Mouse (Mus musculus) spleen, adult 12 weeks (tissue): Measurements from ENCODE around the gene Polk.

ENCODE experiments used
- DNase-seq: peaks from one replicate; pipeline ENCODE4 v3.0.0; 2022; ENCODE audit warnings: low spot score

Polk gene

GRCm38 (mm10) chr13:96542081-96542889 is at the start of gene Polk, which contains the start of gene Col4a3bp:
Gene Polk, minus strand, starts transcription at chr13:96542579.
Gene Col4a3bp, plus strand, starts transcription at chr13:96542618.
- DNase-seq, result peak; percentile 97

DNA sequence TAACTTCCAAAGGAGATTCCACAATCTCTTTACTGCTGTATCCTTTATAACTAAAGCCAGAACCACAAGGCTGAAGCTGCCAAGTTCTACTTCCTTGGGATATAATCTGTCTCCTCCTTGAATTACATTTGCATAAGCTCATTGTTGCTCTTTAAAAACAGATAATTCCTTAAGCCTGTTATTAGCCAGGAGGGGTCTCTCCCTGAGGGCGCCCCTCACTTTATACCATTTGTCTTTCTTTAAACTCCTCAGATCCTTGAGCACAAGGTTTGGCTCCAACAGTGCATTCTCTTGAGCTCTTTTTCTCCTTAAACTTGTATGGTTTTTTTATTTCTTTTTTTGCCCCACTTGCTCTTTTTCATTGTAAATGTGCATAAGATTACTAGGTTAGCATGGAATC is 46.3 kb upstream of the Polk start:
- DNase-seq, result no peak

DNA sequence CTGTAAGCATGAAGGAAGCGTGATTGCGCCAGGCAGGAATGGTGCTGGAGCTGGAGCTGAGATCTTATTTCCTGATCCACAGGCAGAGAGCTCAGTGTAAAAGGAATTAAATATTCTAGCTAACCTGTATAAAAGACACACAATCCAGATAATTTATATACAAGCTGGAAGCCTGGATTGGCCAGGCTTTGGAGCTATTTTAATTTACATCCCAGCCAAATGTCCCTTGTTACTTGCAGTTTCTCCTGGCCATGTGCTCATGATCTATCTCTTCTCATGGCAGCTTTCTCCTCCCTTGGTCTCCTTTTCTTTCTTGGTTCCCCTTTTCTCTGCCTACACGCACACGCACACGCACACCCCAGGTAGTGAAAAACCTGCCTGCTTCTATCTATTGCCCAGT is 44.2 kb upstream of the Polk start:
- no peak for DNase-seq

GRCm38 (mm10) chr13:96584201-96584600 is 41.8 kb upstream of the Polk start:
- no peak for DNase-seq

GRCm38 (mm10) chr13:96579979-96580378 is 37.6 kb upstream of the Polk start:
- DNase-seq, result no peak

GRCm38 (mm10) chr13:96579104-96579503 is 36.7 kb upstream of the Polk start:
- DNase-seq, result no peak

- DNase-seq, result no peak
These were observed 31.8 kb upstream of the Polk start for GRCm38 (mm10) chr13:96574170-96574569.

DNA sequence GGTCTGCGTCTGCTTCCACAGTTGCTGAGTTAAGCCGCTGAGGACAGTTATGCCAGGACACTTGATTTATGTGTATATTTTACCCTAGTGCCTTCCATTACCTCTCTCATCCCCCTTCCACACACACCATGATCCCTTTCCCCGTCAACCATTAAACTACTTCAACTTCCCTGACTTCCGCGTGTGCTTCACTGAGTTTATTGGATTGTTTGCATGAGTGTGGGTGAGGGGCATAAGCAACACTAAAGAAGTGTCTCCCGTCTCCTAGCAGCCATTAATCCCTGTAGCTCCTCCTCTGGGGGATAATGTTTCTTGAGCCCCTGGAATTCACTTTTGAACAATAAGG is 28.6 kb upstream of the Polk start:
- DNase-seq, result no peak

DNA sequence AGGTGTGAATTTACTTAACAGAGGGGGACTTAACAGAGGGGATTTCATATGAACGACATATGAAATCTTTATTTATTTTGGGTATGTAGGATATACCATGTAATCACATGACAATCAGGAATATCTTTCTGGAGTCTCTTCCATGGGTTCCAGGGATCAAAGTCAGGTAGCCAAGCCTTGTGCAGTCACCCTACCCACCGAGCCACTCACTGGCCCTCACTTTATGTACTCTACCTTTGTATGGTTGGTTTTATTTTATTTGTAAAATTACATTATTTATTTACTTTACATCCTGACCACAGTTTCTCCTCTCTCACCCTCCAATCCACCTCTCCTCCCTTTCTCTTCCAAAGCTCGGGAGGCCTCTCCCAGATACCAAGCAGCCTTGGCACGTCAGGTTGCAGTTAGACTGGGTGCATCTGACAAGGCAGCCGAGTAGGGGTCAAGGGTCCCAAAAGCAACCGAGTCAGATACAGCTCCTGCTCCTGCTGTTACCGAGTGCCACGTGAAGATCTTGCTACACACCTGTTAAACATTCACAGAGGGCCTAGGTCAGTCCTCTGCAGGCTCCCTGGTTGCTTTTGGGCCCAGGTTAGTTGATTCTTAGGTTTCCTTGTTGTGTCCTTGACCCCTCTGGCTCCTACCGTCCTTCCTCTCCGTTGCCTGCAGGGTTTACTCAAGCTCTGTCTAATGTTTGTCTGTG is 28.1 kb upstream of the Polk start:
- no peak for DNase-seq

- DNase-seq, result no peak
These were observed 25.6 kb upstream of the Polk start for GRCm38 (mm10) chr13:96567977-96568376.

DNA sequence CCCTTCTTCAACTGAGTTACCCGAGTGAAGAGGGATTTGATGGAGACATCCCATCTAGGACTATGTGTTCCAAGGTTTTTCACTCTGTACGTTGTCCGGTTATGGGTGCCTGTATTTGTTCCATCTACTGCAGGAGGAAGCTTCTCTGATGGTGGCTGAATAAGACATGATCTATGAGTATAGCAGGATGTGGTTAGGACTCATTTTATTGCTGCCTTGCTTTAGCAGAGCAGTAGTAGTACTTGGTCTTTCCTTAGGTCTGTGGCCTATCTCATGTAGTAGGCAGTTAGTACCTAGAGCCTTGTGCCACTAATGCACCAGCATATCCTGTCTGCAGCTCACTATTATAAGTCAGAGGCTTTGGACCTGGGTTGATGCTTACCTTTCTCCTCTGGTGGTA is 12.7 kb upstream of the Polk start:
- no peak for DNase-seq

DNA sequence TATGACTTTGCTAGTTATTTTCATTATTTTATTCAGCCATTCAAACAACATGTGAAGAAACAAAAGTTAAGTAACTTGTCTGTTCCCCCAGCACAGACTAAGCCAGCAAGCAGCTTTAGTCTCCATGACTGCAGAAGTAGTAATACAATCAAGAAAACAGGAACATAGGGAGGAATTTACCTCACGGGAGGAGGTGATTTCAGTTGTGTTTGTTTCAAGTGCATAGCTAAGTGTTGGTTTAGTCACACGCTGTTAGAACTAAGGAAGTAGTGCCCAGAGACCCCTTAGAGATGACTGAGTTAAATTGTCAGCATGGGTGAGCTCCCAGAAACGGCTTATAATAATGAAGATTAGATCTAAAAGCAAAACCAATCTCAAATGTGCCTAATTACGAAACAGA is 5.6 kb upstream of the Polk start:
- no peak for DNase-seq

DNA sequence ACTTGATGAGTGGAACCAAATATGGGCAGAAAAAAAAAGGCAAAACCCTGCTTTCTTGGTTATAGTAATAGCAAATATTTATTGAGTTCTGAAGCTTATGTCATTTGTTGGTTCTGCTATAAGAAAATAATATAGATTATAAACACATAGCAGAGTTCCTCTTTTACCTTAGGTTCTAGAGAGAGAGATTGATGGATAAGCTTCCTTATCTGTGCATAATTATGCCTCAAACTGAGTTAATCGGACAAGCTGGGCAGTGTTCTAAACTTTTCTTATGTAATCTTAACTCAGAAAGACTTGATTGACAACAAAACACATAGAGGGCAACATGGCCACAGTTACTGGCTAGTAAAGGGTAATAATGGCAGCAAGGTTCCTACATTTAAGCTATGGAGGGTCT is 4.9 kb upstream of the Polk start:
- no peak for DNase-seq

DNA sequence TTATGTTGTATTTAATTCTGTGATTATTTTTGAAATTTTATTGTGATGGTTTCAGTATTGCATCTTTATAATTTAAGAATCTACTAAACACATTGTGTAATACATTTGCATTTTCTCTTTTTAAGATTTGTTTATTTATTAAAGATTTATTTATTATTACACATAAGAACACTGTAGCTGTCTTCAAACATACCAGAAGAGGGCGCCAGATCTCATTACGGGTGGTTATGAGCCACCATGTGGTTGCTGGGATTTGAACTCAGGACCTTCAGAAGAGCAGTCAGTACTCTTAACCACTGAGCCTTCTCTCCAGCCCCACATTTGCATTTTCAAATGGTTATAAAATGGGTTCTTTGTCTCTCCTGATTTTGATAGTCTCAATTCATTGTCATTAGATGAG is 2.1 kb upstream of the Polk start:
- DNase-seq, result no peak

GRCm38 (mm10) chr13:96542901-96543891 is 817 bp upstream of the Polk start:
- no peak for DNase-seq

DNA sequence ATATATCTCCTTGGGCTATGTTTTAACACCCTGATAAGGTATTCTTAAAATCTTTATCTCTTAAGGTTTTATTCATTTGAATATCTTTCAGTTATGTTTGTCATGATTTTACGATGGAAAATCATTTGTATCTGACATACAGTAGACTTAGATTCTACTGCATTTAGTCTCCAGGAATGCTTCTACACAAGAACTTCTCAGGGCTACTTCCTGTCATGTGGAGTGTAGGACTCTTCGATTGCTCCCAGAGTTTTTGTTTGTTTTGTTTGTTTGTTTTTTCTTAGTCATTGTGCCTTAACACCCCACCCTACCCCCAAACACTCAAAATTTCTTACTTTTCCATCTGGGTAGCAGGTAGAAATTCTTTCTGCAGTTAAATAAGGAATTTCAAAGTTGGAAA is 998 bp downstream of the Polk start:
- no peak for DNase-seq

GRCm38 (mm10) chr13:96538103-96538502 is 4.3 kb downstream of the Polk start:
- DNase-seq, result no peak

GRCm38 (mm10) chr13:96536821-96537572 is 5.4 kb downstream of the Polk start:
- DNase-seq, result no peak

GRCm38 (mm10) chr13:96533742-96534141 is 8.6 kb downstream of the Polk start:
- DNase-seq, result no peak

DNA sequence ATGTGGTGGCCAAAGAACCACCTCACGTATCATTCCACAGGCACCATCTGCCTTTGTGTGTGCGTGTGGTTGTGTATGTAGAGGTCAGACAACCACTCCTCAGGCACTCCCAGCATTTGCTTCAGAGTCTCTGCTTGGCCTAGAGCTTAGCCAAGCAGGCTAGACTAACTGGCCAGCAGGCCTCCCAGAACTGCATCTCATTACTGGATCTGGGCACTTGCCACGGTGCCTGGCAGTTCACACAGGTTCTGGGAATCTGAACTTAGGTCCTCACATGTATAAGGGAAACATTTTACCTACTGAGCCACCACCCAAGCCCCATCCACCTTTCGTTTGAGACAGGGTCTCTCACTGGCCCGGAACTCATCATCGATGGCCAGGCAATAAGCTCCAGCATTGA is 10.2 kb downstream of the Polk start:
- no peak for DNase-seq

DNA sequence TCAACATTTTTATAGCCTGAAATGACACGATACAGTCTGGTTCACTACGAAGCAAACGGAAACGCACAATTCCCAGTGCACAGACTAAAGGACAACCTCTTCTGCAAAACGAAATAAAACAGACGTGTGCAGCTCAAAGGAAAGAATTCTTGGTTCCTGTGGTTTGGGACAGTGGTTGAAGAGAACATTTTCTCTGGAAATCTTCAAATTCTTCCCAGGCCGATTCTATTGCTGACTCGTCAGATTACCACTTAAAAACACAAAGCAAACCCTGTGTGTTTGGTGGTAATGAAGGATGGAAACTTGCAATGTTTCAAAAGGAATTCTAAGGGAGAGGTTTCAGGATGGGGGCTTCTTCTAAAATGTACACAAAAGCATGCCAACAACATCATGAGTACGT is 12.3 kb downstream of the Polk start:
- no peak for DNase-seq

- DNase-seq, result no peak
These were observed 12.8 kb downstream of the Polk start for GRCm38 (mm10) chr13:96529542-96529941.
